Mouse (Mus musculus) ZHBTc4 (cell line): ENCODE data around the gene Cyp2c23.

Experiments used
- DNase-seq: peaks from one replicate; pipeline ENCODE4 v3.0.0-alpha.2; 2011; ENCODE audit warnings: low read depth, low spot score

The Cyp2c23 gene

DNA sequence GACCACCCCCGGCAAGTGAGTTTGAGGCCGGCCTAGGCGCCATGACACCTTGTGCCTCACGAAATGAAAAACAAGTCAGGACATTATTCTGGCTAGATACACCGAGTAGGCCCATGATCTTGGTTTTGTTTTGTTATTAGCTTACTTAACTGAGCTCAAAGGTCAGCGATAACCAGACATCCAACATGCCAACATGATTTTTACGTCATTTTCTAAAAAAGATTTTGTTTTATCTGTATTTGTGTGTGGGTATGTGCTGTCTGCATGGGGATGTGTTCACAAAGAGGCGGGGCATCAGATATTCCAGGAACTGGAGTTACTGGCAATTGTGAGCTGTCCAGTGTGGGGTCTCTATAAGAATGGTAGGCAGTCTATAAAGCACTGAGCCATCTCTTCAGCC, 56.9 kb downstream of the Cyp2c23 start:
- no peak for DNase-seq

DNA sequence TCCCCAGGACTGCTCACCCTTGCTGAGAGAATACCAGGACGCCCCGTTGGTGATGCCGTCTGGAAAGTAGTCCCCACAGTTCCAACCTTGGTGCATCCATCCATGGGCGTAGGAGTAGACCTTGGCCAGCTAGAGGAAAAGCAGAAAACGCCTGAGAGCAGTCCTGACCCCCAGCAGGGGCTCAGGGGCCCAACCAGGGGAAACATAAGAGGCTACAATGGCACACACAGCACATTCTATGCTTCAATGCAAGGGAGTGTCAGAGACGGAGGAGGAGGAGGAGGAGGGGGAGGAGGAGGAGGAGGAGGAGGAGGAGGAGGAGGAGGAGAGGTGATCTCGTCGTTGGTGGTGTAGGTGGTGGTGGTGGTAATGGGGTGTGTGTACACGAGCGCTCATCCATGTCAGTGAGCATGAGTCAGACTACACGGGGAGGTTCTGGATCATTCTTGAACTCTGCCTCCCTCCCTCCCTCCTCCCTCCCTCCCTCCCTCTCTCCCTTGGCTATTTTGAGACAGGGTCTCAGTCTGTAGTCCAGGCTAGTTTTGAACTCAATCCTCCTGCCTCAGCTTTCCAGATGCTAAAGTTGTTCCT, 60.5 kb downstream of the Cyp2c23 start:
- no peak for DNase-seq

GRCm38 (mm10) chr19:43966481-43966880, 62.5 kb downstream of the Cyp2c23 start:
- DNase-seq, result no peak

DNA sequence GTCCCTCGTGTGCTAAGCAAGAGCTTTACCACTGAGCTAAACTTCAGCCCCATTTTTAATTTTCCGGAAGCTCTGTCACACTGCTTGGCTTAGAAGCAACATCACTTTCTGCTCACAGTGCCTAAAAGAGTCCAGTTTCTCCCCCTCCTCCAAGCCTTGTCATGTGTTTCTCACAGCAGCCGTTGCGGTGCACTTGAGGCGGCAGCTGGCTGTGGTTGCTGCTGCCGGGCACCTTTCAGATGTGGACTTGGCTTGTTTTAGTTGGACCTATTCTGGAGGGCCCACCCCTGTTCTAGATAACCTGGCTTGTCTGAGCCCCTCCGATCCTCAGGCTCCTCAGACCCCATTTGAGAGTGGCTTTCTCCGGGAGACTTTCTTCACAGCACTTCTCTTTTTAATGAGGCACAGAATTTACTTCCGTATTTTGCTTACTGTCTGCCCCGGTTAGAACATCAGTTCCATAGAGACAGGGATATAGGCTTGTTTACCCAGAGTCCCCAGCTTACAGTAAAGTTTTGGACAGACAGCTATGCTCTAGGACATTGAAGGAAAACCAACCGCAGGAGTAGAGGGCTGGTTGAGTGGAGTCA, 63.4 kb downstream of the Cyp2c23 start:
- DNase-seq, result no peak

- DNase-seq, result no peak
These were observed 66.2 kb downstream of the Cyp2c23 start for GRCm38 (mm10) chr19:43962795-43963194.

DNA sequence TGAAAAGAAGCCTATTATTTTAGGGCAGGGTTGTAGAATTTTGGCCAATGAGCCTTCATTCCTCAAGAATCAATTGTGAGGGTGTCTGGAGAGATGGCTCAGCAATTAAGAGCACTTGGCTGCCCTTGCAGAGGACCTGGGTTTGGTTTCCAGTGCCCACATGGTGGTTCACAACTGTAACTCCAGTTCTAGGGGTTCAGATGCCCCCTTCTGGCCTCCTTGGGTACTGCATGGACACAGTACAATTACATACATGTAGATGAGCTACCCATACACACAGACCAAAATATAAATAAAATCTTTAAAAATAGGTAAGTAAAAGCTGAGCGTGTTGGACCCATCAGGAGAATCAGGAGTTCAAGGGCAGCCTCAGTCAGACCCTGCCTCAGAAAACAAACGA, 67.8 kb downstream of the Cyp2c23 start:
- peak; percentile 73 for DNase-seq

GRCm38 (mm10) chr19:43960014-43960413, 69.0 kb downstream of the Cyp2c23 start:
- DNase-seq, result no peak

- peak; percentile 84 for DNase-seq
These were observed 69.8 kb downstream of the Cyp2c23 start for GRCm38 (mm10) chr19:43959162-43959561.

GRCm38 (mm10) chr19:43957881-43958280, 71.1 kb downstream of the Cyp2c23 start:
- no peak for DNase-seq

DNA sequence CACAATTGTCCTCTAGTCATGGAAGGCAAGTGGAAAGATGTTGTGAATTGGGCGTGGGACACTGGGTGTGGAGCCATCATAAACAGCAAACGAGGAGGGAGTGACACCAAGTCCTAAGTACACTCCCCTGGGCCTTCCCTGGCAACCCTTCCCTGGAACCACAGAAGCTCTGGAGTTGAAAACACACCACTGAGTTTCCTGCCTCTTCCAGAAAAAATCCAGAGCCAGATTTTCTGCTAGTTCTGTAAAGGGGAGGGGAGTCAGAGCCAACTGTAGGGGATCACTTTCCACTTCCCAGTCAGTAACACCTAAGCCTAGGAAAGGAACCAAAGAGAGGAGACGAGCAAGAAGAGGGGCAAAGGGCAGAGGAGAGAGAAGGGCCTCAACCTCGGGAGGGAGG, 71.6 kb downstream of the Cyp2c23 start:
- no peak for DNase-seq

GRCm38 (mm10) chr19:43955266-43955665, 73.7 kb downstream of the Cyp2c23 start:
- DNase-seq, result no peak
